Mouse (Mus musculus): ENCODE data around the gene Pdzrn3. TPM values are rescaled to one million over a fixed set of nuclear protein-coding genes. Genes with fewer than 3 reads are reported as not detected.
A peak's percentile ranks its signal among the peaks of the same experiment; 100 is the strongest.

Gene Pdzrn3
- polyA plus RNA-seq, 1 experiment from 2014 or later, result 0.54 TPM

GRCm38 (mm10) chr6:101280811-101281218 lies 96.9 kb downstream of the Pdzrn3 start:
- Histone ChIP-seq H3K4me2 (ENCODE audit: low read depth, low read length) (no peak overlapping the region), H3K4me1 (ENCODE audit: control insufficient read depth, low read depth, low read length) (no peaks in the 10 kb centered on the region), H3K27ac (ENCODE audit: low read length) (no peak overlapping the region), H3K36me3 (ENCODE audit: control insufficient read depth, insufficient read depth) (no peaks in the 10 kb centered on the region), H3K9ac (ENCODE audit: low read depth, low read length) (no peak overlapping the region), H3K9me3 (replicated peaks; ENCODE audit: control insufficient read depth, low read length) (no peaks in the 10 kb centered on the region), H3K27me3 (ENCODE audit: control insufficient read depth, insufficient read depth, low read depth, low read length) (no peaks in the 10 kb centered on the region), H3K4me3 (ENCODE audit: low read depth, low read length) (no peak overlapping the region)
- no peak for ATAC-seq (ENCODE audit: low read depth)
- 64% methylated on average over 9 of the region's 9 CpGs for WGBS (ENCODE audit: insufficient replicate concordance)

GRCm38 (mm10) chr6:101278286-101278932 lies 99.3 kb downstream of the Pdzrn3 start:
- no peaks in the 10 kb centered on the region for H3K27me3 ChIP-seq (ENCODE audit: control insufficient read depth, insufficient read depth, low read depth, low read length)
- peaks cover 6% of the 10 kb centered on the region for H3K4me1 ChIP-seq (ENCODE audit: control insufficient read depth, low read depth, low read length)
- H3K4me2 ChIP-seq (ENCODE audit: low read depth, low read length), result no peak overlapping the region
- H3K36me3 ChIP-seq (ENCODE audit: control insufficient read depth, insufficient read depth), result no peaks in the 10 kb centered on the region
- no peak for ATAC-seq (ENCODE audit: low read depth)
- H3K27ac ChIP-seq (ENCODE audit: low read length), result no peak overlapping the region
- no peaks in the 10 kb centered on the region for H3K9me3 ChIP-seq (replicated peaks; ENCODE audit: control insufficient read depth, low read length)
- no peak overlapping the region for H3K4me3 ChIP-seq (ENCODE audit: low read depth, low read length)
- H3K9ac ChIP-seq (ENCODE audit: low read depth, low read length), result no peak overlapping the region
- 63% methylated on average over 13 of the region's 13 CpGs for WGBS (ENCODE audit: insufficient replicate concordance)

GRCm38 (mm10) chr6:101276261-101276660 lies 101.4 kb downstream of the Pdzrn3 start:
- no peak overlapping the region for H3K4me3 ChIP-seq (ENCODE audit: low read depth, low read length)
- no peaks in the 10 kb centered on the region for H3K9me3 ChIP-seq (replicated peaks; ENCODE audit: control insufficient read depth, low read length)
- peaks cover 27% of the 10 kb centered on the region for H3K4me1 ChIP-seq (ENCODE audit: control insufficient read depth, low read depth, low read length)
- no peaks in the 10 kb centered on the region for H3K36me3 ChIP-seq (ENCODE audit: control insufficient read depth, insufficient read depth)
- 67% methylated on average over 8 of the region's 8 CpGs for WGBS (ENCODE audit: insufficient replicate concordance)
- no peak overlapping the region for H3K4me2 ChIP-seq (ENCODE audit: low read depth, low read length)
- no peak overlapping the region for H3K27ac ChIP-seq (ENCODE audit: low read length)
- H3K27me3 ChIP-seq (ENCODE audit: control insufficient read depth, insufficient read depth, low read depth, low read length), result no peaks in the 10 kb centered on the region
- no peak overlapping the region for H3K9ac ChIP-seq (ENCODE audit: low read depth, low read length)
- no peak for ATAC-seq (ENCODE audit: low read depth)

- 64% methylated on average over 3 of the region's 3 CpGs for WGBS (ENCODE audit: insufficient replicate concordance)
- H3K9me3 ChIP-seq (replicated peaks; ENCODE audit: control insufficient read depth, low read length), result no peaks in the 10 kb centered on the region
- no peaks in the 10 kb centered on the region for H3K27me3 ChIP-seq (ENCODE audit: control insufficient read depth, insufficient read depth, low read depth, low read length)
- ATAC-seq (ENCODE audit: low read depth), result no peak
- H3K9ac ChIP-seq (ENCODE audit: low read depth, low read length), result no peak overlapping the region
- no peaks in the 10 kb centered on the region for H3K36me3 ChIP-seq (ENCODE audit: control insufficient read depth, insufficient read depth)
- H3K4me2 ChIP-seq (ENCODE audit: low read depth, low read length), result no peak overlapping the region
- no peak overlapping the region for H3K27ac ChIP-seq (ENCODE audit: low read length)
- H3K4me1 ChIP-seq (ENCODE audit: control insufficient read depth, low read depth, low read length), result peaks cover 32% of the 10 kb centered on the region
- no peak overlapping the region for H3K4me3 ChIP-seq (ENCODE audit: low read depth, low read length)
These were observed 101.9 kb downstream of the Pdzrn3 start for GRCm38 (mm10) chr6:101275806-101276205.

GRCm38 (mm10) chr6:101274846-101275245 lies 102.9 kb downstream of the Pdzrn3 start:
- Histone ChIP-seq H3K4me2 (ENCODE audit: low read depth, low read length) (no peak overlapping the region), H3K36me3 (ENCODE audit: control insufficient read depth, insufficient read depth) (no peaks in the 10 kb centered on the region), H3K27ac (ENCODE audit: low read length) (no peak overlapping the region), H3K9ac (ENCODE audit: low read depth, low read length) (no peak overlapping the region), H3K27me3 (ENCODE audit: control insufficient read depth, insufficient read depth, low read depth, low read length) (no peaks in the 10 kb centered on the region), H3K4me3 (ENCODE audit: low read depth, low read length) (no peak overlapping the region), H3K4me1 (ENCODE audit: control insufficient read depth, low read depth, low read length) (peaks cover 40% of the 10 kb centered on the region), H3K9me3 (replicated peaks; ENCODE audit: control insufficient read depth, low read length) (no peaks in the 10 kb centered on the region)
- WGBS (ENCODE audit: insufficient replicate concordance), result 69% methylated on average over 2 of the region's 2 CpGs
- no peak for ATAC-seq (ENCODE audit: low read depth)

GRCm38 (mm10) chr6:101272256-101272655 lies 105.4 kb downstream of the Pdzrn3 start:
- H3K4me3 ChIP-seq (ENCODE audit: low read depth, low read length), result peak overlapping the region; percentile 37
- WGBS (ENCODE audit: insufficient replicate concordance), result 39% methylated on average over 4 of the region's 4 CpGs
- no peak for ATAC-seq (ENCODE audit: low read depth)
- H3K9ac ChIP-seq (ENCODE audit: low read depth, low read length), result peak overlapping the region; percentile 53
- H3K4me2 ChIP-seq (ENCODE audit: low read depth, low read length), result peak overlapping the region; percentile 76
- H3K4me1 ChIP-seq (ENCODE audit: control insufficient read depth, low read depth, low read length), result peaks cover 44% of the 10 kb centered on the region
- H3K36me3 ChIP-seq (ENCODE audit: control insufficient read depth, insufficient read depth), result no peaks in the 10 kb centered on the region
- peak overlapping the region; percentile 88 for H3K27ac ChIP-seq (ENCODE audit: low read length)
- H3K27me3 ChIP-seq (ENCODE audit: control insufficient read depth, insufficient read depth, low read depth, low read length), result no peaks in the 10 kb centered on the region
- no peaks in the 10 kb centered on the region for H3K9me3 ChIP-seq (replicated peaks; ENCODE audit: control insufficient read depth, low read length)

GRCm38 (mm10) chr6:101271378-101272135 lies 106.1 kb downstream of the Pdzrn3 start:
- H3K9ac ChIP-seq (ENCODE audit: low read depth, low read length), result peak overlapping the region; percentile 56
- peak overlapping the region; percentile 76 for H3K4me2 ChIP-seq (ENCODE audit: low read depth, low read length)
- H3K36me3 ChIP-seq (ENCODE audit: control insufficient read depth, insufficient read depth), result no peaks in the 10 kb centered on the region
- peak overlapping the region; percentile 37 for H3K4me3 ChIP-seq (ENCODE audit: low read depth, low read length)
- ATAC-seq (ENCODE audit: low read depth), result peak; percentile 95
- 12% methylated on average over 15 of the region's 15 CpGs for WGBS (ENCODE audit: insufficient replicate concordance)
- H3K27me3 ChIP-seq (ENCODE audit: control insufficient read depth, insufficient read depth, low read depth, low read length), result no peaks in the 10 kb centered on the region
- H3K9me3 ChIP-seq (replicated peaks; ENCODE audit: control insufficient read depth, low read length), result no peaks in the 10 kb centered on the region
- peaks cover 44% of the 10 kb centered on the region for H3K4me1 ChIP-seq (ENCODE audit: control insufficient read depth, low read depth, low read length)
- H3K27ac ChIP-seq (ENCODE audit: low read length), result peak overlapping the region; percentile 88

- WGBS (ENCODE audit: insufficient replicate concordance), result 55% methylated on average over 7 of the region's 7 CpGs
- peak overlapping the region; percentile 88 for H3K27ac ChIP-seq (ENCODE audit: low read length)
- ATAC-seq (ENCODE audit: low read depth), result no peak
- no peak overlapping the region for H3K9ac ChIP-seq (ENCODE audit: low read depth, low read length)
- no peaks in the 10 kb centered on the region for H3K36me3 ChIP-seq (ENCODE audit: control insufficient read depth, insufficient read depth)
- H3K27me3 ChIP-seq (ENCODE audit: control insufficient read depth, insufficient read depth, low read depth, low read length), result no peaks in the 10 kb centered on the region
- H3K4me3 ChIP-seq (ENCODE audit: low read depth, low read length), result no peak overlapping the region
- H3K9me3 ChIP-seq (replicated peaks; ENCODE audit: control insufficient read depth, low read length), result no peaks in the 10 kb centered on the region
- peak overlapping the region; percentile 76; the same call in 1 of the 2 replicates for H3K4me2 ChIP-seq (ENCODE audit: low read depth, low read length)
- peaks cover 44% of the 10 kb centered on the region for H3K4me1 ChIP-seq (ENCODE audit: control insufficient read depth, low read depth, low read length)
These were observed 107.4 kb downstream of the Pdzrn3 start for GRCm38 (mm10) chr6:101270095-101270826.

Measured in liver, embryonic 16.5 days (tissue).